Mouse (Mus musculus): ENCODE results near the gene Tent4b.

GRCm38 (mm10) chr8:88265511-88265910, 66.5 kb downstream of the Tent4b start:
- TF ChIP-seq CTCF (IDR thresholded peaks at IDR 0.05; ENCODE audit: borderline replicate concordance, insufficient read depth, low read length) (no peak), POLR2A (IDR thresholded peaks at IDR 0.05; ENCODE audit: low read depth, low read length) (no peak)
